Mouse (Mus musculus) brain, embryonic 14.5 days (tissue): ENCODE results near the gene Zc3h14.

ENCODE experiments used
- CTCF ChIP-seq: fragments of 200-500 bp; IDR thresholded peaks from 2 replicates; pipeline ENCODE4 v1.5.1; 2012; ENCODE audit warnings: inconsistent platforms, mild to moderate bottlenecking, moderate library complexity, borderline replicate concordance; ENCODE audit not compliant: insufficient read depth, insufficient read length; ENCODE audit errors: extremely low read depth
- POLR2A ChIP-seq: fragments of 200-500 bp; IDR thresholded peaks from 2 replicates; pipeline ENCODE4 v1.6.1; 2012; ENCODE audit warnings: mild to moderate bottlenecking, inconsistent platforms, borderline replicate concordance; ENCODE audit not compliant: poor library complexity, insufficient read depth, insufficient read length, severe bottlenecking; ENCODE audit errors: extremely low read depth

GRCm38 (mm10) chr12:98730682-98731081 is 16.1 kb upstream of the Zc3h14 start:
- TF ChIP-seq CTCF: no peak
- no peak for TF ChIP-seq POLR2A
